Mouse (Mus musculus): ENCODE results near the gene Gm6377.

The Gm6377 gene

GRCm38 (mm10) chrX:109196468-109196867 lies at the start of gene Gm6377:
Gm6377 (plus strand) TSS chrX:109196756.
- no peak for DNase-seq (ENCODE audit: low read depth, low spot score)

GRCm38 (mm10) chrX:109147108-109147507 lies 49.4 kb upstream of the Gm6377 start:
- no peak for DNase-seq (ENCODE audit: low read depth, low spot score)

- no peak for DNase-seq (ENCODE audit: low read depth, low spot score)
Observed at GRCm38 (mm10) chrX:109151228-109151627, 45.3 kb upstream of the Gm6377 start.

GRCm38 (mm10) chrX:109160326-109160725 lies 36.2 kb upstream of the Gm6377 start:
- peak; percentile 3 for DNase-seq (ENCODE audit: low read depth, low spot score)

DNA sequence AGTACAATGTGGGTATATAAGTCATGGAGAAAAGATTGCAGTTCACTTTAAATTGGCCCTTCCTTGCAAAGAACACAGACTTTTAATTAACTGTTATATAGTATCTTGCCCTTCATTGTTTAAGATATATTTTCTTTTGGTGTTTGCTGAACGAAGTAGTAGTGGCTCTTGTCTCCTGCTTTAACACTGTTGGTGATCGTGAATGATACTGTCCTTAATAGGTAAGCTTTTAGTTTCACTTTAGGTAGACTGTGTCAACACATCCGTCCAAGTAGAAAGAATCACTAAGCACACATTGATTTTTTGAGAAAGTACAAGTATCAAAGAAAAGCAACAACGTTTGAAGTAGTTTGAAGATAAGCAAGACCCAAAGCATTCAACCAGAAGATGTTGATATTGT lies 35.7 kb upstream of the Gm6377 start:
- DNase-seq (ENCODE audit: low read depth, low spot score), result peak; percentile 27

DNA sequence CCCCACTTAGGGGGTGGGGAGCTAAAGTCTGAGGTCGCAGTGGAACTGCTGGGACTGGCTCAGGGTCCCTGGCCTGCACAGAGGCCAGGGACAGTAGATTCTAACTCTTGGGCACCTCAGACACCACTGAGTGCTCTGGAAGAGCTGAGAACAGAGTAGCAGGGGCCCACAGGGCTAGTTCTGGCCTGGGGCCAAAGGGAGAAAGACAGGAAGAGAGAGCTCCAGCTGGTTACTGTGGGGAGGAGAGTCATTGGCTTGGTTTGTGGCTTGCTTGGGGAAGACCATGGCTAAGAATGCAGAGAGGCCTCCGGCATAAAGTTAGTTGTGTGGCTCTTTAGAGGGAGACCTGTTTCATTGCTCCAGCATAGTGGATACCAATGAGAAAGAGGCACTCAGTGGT lies 21.5 kb upstream of the Gm6377 start:
- DNase-seq (ENCODE audit: low read depth, low spot score), result no peak

GRCm38 (mm10) chrX:109175470-109175869 lies 21.1 kb upstream of the Gm6377 start:
- DNase-seq (ENCODE audit: low read depth, low spot score), result no peak

DNA sequence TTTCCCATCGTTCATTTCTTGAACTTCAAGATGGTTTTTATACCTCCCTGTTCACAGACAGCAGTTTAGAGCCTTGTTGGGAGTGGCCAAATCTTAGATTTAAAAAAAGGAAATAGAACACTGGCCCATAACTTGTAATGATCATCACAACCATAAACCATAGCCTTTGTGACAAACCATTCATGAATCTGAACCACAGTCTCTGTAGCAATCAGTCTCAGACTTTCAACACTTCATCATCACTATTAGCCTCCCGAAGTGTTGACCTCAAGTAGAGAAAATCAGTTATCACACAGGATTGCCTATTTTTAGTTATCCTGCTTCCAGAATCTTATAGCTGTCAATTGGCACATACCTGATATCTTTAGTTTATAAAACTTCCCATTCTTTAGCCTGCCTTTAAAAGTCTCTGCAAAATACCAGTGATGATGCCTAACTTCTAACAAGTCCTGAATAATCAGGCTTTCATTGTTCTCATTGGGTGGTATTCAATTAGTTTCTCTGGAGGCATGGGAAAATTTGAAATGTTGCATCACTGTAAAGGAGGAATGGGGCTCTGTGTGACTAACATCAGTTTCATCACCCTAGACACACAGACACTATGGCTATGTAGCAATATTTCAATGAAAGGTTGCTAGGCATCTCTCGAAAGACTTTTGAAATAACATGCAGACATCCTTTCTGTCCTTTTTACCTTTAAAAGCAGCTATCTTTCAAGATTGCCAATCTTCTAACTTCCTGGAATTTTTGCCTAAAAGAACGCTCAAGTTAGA lies 11.7 kb upstream of the Gm6377 start:
- DNase-seq (ENCODE audit: low read depth, low spot score), result no peak

DNA sequence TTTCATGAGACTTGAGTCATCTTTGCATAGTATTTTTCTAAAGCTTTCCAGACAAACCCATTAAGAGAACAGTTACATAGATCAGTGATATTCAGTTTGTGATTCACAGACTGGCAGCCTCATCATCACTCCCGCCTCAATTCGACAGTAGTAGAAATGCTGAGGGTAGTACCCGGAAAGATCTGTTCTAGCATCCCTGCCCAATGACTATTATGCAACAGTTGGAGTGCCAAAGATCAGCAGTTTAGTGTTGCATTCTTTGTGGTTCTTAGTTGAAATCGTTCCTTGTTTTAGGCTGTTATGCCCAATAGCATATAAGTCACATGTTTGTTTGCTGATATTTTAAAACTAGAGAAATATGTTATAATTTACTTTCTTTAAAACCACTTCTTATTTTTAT lies 6.9 kb upstream of the Gm6377 start:
- DNase-seq (ENCODE audit: low read depth, low spot score), result no peak

- DNase-seq (ENCODE audit: low read depth, low spot score), result no peak
Observed at GRCm38 (mm10) chrX:109190969-109191368, 5.6 kb upstream of the Gm6377 start.

DNA sequence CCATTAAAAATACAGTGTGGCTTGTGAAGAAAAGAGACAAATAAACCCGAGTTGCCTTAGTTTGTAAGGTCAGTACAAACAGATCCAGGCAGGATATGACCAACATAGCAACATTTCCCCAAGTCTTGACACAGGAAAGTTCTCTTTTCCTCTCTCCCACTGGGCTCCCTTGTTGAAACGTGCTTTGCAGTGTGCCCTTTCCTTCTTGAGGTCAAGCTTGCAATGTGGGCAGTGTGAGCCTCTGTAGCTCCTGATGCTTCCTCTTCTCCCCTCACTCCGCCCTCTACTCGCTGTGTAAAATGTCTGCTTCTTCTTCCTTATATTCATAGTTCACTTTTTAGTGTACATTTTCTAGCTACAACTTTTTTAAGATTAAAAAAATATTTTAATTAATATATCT lies 5.1 kb upstream of the Gm6377 start:
- no peak for DNase-seq (ENCODE audit: low read depth, low spot score)

DNA sequence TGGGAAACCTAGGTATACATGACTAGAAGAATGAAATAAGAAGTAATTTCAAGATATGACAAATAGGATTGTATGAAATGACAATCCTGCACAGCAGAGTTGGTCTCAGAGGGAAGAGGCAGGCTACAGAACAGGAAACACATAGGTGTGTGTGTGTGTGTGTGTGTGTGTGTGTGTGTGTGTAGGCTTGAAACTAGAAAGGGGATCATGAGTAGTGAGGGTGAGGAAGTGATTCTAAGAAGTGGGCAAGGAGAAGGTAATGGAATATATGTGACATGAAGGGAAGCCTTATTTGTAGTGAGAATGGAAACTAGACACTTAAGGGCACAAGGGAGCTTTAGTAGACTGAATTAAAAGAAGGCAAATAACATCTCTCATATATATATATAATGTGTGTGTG lies 11.3 kb downstream of the Gm6377 start:
- no peak for DNase-seq (ENCODE audit: low read depth, low spot score)

DNA sequence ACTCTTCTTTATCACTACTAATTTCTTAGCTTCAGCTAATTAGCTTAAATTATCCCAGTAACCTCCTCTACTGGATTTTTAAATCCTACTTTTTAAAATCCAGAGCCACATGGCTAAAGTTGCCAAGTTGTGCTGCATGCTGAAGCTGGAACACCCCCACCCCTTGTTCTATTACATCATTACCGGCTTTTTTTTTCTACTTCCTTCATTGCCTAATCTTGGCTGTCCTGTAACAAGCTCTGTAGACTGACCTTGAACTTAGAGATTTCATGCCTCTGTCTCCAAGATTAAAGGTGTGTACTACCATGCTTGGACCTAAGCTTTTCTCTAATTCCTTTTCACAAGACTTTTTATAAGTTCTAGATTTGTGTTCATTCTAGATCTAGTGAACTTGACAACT lies 32.2 kb downstream of the Gm6377 start:
- no peak for DNase-seq (ENCODE audit: low read depth, low spot score)

- DNase-seq (ENCODE audit: low read depth, low spot score), result no peak
Observed at GRCm38 (mm10) chrX:109235383-109236036, 39.0 kb downstream of the Gm6377 start.

GRCm38 (mm10) chrX:109238163-109238562 lies 41.6 kb downstream of the Gm6377 start:
- DNase-seq (ENCODE audit: low read depth, low spot score), result no peak

Data from CD4-positive helper T cell, adult 2 months (primary cell).